Mouse (Mus musculus): ENCODE results near the gene Vangl1. TPM values are rescaled to one million over a fixed set of nuclear protein-coding genes. Genes with fewer than 3 reads are reported as not detected.
"Not testable (repeated sequence)": the region's sequence is repeated elsewhere in the genome, so short reads cannot be mapped to it uniquely, and the experiment has no call there.

Vangl1 gene
- polyA plus RNA-seq, 1 experiment from 2014 or later: 15.1 TPM

DNA sequence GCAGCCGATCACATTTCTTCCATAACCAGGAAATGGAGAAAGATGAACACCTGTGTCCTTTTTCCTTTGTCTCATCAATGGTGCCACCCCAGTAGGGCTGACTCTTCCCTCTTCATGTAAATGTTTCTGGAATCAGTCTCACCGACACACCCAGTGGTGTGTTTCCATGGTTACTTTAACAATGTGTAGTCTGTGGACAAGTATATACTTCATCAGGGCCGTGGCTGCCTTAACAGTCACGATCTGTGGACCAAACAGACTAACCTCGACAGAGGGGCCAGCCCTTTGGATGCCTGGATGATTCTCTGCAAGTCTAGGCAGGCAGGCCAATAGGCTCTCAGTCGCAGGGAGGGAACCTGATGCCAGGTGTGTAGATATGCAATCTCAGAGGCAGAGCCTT, 8.4 kb upstream of the Vangl1 start:
- Histone ChIP-seq H3K27me3 (replicated peaks) (no peaks in the 10 kb centered on the region), H3K36me3 (no peaks in the 10 kb centered on the region), H3K4me1 (replicated peaks) (no peaks in the 10 kb centered on the region), H3K4me3 (replicated peaks) (no peak overlapping the region), H3K9ac (no peak overlapping the region), H3K9me3 (no peaks in the 10 kb centered on the region), H3K27ac (no peak overlapping the region), H3K4me2 (replicated peaks) (no peak overlapping the region)
- 43% methylated on average over 6 of the region's 6 CpGs for whole genome bisulfite sequencing
- no peak for ATAC-seq

DNA sequence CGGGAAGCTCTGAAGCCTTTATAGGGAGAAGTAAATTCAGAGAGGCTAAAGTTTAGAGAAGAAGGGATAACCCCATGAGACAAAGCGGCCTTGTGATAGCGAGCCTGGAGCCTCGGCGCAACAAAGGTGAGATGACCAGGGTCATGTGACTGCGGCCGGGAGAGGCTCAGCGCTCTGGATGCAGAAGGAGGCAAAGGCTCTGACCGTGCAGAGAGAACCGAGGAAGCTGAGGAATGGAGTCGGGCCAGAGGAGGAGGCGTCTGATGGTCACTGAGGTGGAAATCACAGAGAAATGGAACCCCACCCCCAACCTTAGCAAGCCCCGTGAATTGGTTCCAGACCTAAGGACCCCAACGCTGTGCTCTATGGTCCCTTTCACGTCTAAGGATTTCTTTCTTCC, 7.8 kb upstream of the Vangl1 start:
- H3K36me3 ChIP-seq: no peaks in the 10 kb centered on the region
- no peak overlapping the region for H3K4me2 ChIP-seq (replicated peaks)
- H3K27ac ChIP-seq: no peak overlapping the region
- no peaks in the 10 kb centered on the region for H3K27me3 ChIP-seq (replicated peaks)
- no peak overlapping the region for H3K4me3 ChIP-seq (replicated peaks)
- no peak for ATAC-seq
- WGBS: 91% methylated on average over 15 of the region's 15 CpGs
- H3K9me3 ChIP-seq: no peaks in the 10 kb centered on the region
- no peaks in the 10 kb centered on the region for H3K4me1 ChIP-seq (replicated peaks)
- H3K9ac ChIP-seq: no peak overlapping the region

DNA sequence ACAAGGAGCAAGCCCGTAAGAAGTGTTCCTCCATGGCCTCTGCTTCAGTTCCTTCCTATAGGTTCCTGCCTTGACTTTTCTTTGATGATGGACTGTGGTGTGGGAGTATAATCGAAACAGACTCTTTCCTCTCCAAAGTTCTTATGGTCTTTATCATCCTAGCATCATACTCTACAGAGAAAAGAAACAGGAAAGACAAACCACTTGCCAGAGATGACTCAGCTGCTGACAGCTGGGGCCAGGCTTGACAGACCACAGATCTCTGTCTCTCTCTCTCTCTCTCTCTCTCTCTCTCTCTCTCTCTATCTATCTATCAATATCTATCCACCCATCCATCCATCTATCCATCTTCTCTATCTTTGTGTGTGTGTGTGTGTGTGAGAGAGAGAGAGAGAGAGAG, 6.8 kb upstream of the Vangl1 start:
- H3K9me3 ChIP-seq: no peaks in the 10 kb centered on the region
- no peak overlapping the region for H3K4me2 ChIP-seq (replicated peaks)
- no peak overlapping the region for H3K27ac ChIP-seq
- no peak overlapping the region for H3K4me3 ChIP-seq (replicated peaks)
- no peak overlapping the region for H3K9ac ChIP-seq
- H3K27me3 ChIP-seq (replicated peaks): no peaks in the 10 kb centered on the region
- ATAC-seq: no peak
- WGBS: 69% methylated on average over 2 of the region's 2 CpGs
- H3K4me1 ChIP-seq (replicated peaks): no peaks in the 10 kb centered on the region
- no peaks in the 10 kb centered on the region for H3K36me3 ChIP-seq

DNA sequence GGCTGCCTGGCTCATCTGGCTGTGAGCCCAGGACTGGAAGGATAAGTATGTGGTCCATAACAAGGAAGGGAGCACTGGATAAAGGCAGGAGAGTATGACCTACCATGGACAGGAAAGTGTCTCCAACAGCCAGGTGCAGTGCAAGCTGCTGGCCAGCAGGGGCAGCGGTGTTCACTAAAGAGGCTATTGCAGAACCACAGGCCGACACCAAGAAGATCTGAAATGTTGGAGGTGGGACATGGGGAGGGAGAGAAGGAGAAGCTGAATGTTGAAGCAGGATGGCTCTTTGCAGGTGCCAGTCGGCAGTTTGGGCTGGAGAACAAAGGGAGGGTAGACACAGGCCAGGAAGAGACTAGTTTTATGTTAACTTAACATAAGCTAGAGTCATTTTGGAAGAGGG, 6.3 kb upstream of the Vangl1 start:
- ATAC-seq: no peak

DNA sequence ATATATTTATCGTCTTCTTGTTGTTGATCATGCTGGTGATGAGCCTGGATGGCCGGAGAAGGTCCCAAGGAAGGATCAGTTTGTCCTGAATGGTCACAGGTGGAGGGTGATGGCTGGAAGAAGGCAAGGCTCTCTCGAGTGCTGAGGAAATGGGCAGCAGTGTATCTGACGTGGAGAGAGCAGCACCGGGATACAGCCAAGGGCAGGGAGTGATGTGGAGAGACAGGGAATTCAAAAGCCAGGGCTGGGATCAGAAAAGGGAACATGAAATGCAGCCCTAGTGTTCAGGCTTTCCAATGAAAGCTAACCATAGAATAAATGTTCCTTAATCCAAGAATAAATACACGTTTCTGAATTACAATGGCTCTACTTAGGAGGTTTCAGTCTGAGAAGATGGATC, 4.4 kb upstream of the Vangl1 start:
- Histone ChIP-seq H3K4me1 (replicated peaks) (0 out of 2 replicates have a peak, but pooled peaks cover 2% of the 10 kb centered on the region), H3K9ac (no peak overlapping the region), H3K27ac (no peak overlapping the region), H3K4me3 (replicated peaks) (no peak overlapping the region), H3K36me3 (no peaks in the 10 kb centered on the region), H3K9me3 (no peaks in the 10 kb centered on the region), H3K27me3 (replicated peaks) (no peaks in the 10 kb centered on the region), H3K4me2 (replicated peaks) (no peak overlapping the region)
- WGBS: 70% methylated on average over 6 of the region's 6 CpGs
- no peak for ATAC-seq

More for the DNA sequence above, 6.3 kb upstream of the Vangl1 start:
- Histone ChIP-seq H3K9me3 (no peaks in the 10 kb centered on the region), H3K4me2 (replicated peaks) (no peak overlapping the region), H3K9ac (no peak overlapping the region), H3K4me1 (replicated peaks) (no peaks in the 10 kb centered on the region), H3K4me3 (replicated peaks) (no peak overlapping the region), H3K27ac (no peak overlapping the region), H3K27me3 (replicated peaks) (no peaks in the 10 kb centered on the region), H3K36me3 (no peaks in the 10 kb centered on the region)
- 76% methylated on average over 3 of the region's 3 CpGs for WGBS

DNA sequence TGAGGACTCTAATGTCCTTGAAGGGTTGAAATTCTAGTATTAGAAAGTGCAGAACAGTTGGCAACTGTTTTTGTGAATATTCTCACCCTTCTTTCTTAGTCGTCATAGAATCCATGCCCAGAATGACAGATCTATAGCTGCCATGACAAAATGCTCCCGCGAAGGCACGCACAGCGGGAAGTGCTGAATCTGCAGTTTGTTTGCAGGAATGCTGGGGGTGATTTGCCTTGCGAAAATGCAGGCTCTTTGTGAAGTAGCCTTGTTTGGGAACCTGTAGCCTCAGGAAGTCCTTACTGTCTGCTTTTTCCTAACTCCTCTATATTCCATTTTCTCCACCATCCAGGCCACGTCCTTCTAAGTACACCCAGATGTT, 951 bp upstream of the Vangl1 start:
- no peak for ATAC-seq
- H3K27ac ChIP-seq: no peak overlapping the region
- H3K9me3 ChIP-seq: no peaks in the 10 kb centered on the region
- H3K4me1 ChIP-seq (replicated peaks): peaks cover 11% of the 10 kb centered on the region
- no peak overlapping the region for H3K9ac ChIP-seq
- peak overlapping the region; percentile 84 for H3K4me2 ChIP-seq (replicated peaks)
- no peaks in the 10 kb centered on the region for H3K36me3 ChIP-seq
- WGBS: 20% methylated on average over 7 of the region's 7 CpGs
- no peaks in the 10 kb centered on the region for H3K27me3 ChIP-seq (replicated peaks)
- no peak overlapping the region for H3K4me3 ChIP-seq (replicated peaks)

DNA sequence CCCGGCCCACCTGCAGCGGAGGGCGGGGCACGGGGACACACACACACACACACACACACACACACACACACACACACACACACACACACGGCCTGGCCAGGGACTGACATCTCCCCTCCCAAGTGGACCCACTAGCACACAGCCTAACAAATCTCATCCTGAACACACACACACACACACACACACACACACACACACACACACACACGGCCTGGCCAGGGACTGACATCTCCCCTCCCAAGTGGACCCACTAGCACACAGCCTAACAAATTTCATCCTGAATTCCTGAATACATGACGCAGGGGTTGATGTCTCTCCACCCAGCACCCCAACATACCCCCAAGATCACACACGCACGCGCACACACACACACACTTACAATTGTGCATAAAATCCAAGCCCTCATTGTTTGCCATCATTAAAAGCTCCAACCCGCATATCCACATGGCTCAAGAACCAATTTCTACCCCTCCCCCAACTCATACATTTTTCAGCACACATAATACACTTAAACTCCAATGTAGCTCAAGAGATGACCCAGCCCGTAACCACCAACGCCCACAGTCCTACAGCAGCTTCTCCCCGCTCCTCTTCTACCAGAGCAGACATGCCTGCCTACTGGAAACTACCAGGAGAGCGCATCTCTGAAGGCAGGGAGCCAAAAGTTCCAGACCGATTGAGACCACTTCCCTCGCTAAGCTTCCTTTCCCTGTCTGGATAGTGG, 403 bp upstream of the Vangl1 start:
- H3K9ac ChIP-seq: peak overlapping the region; percentile 90
- not testable (repeated sequence) for H3K27ac ChIP-seq
- ATAC-seq: peak; percentile 60

DNA sequence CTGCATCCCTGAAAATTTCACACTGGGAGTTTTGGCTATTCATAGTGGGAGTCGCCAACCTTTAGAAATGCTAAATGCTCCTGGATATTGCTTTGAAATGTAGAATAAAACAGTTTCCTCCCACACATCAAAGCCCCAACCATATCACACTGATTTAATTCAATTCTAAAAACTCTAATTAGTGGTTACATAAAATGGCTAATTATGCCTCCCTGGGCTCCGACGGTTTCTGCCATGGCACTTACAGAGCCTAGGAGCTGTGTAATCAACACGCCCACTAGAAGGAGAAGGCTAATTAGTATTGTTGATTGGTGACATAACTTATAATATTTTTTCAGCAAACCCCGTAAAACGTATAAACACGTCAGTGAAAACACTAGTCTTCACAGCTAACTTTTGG, 1.4 kb downstream of the Vangl1 start:
- WGBS: 19% methylated on average over 7 of the region's 7 CpGs
- Histone ChIP-seq H3K36me3 (no peaks in the 10 kb centered on the region), H3K27ac (no peak overlapping the region), H3K4me3 (replicated peaks) (peak overlapping the region; percentile 84), H3K4me2 (replicated peaks) (peak overlapping the region; percentile 84), H3K27me3 (replicated peaks) (no peaks in the 10 kb centered on the region), H3K9ac (peak overlapping the region; percentile 90; the same call in 1 of the 2 replicates), H3K9me3 (no peaks in the 10 kb centered on the region), H3K4me1 (replicated peaks) (peaks cover 32% of the 10 kb centered on the region)
- ATAC-seq: no peak

More for the DNA sequence above, 403 bp upstream of the Vangl1 start:
- not testable (repeated sequence) for H3K36me3 ChIP-seq; H3K9me3 ChIP-seq; H3K27me3 ChIP-seq (replicated peaks)
- H3K4me2 ChIP-seq (replicated peaks): peak overlapping the region; percentile 84
- H3K4me1 ChIP-seq (replicated peaks): peaks cover 16% of the 10 kb centered on the region
- 14% methylated on average over 13 of the region's 17 CpGs for WGBS
- peak overlapping the region; percentile 84 for H3K4me3 ChIP-seq (replicated peaks)

DNA sequence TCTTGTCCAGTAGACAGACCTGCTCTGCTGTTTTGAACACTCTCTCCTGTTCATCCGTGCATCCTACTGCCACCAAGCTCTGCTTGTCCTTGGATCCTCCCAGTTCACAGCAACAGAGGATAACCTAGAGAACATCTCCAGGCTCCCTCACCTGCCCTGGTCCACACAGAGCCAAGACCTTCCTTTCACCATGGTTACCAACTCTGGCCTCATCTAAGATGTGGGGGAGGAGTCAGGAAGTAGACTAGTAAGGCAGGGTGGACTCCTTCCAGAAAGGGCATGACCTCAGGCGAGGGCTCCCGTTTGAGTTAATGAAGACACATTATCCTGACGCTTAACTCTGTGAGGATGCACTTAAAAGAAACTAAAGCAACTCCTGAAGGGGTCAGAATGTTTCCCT, 4.5 kb downstream of the Vangl1 start:
- no peaks in the 10 kb centered on the region for H3K9me3 ChIP-seq
- H3K36me3 ChIP-seq: no peaks in the 10 kb centered on the region
- 44% methylated on average over 4 of the region's 4 CpGs for WGBS
- H3K4me3 ChIP-seq (replicated peaks): no peak overlapping the region
- peaks cover 62% of the 10 kb centered on the region for H3K4me1 ChIP-seq (replicated peaks)
- H3K9ac ChIP-seq: no peak overlapping the region
- no peak overlapping the region for H3K4me2 ChIP-seq (replicated peaks)
- ATAC-seq: no peak
- no peak overlapping the region for H3K27ac ChIP-seq
- H3K27me3 ChIP-seq (replicated peaks): no peaks in the 10 kb centered on the region

DNA sequence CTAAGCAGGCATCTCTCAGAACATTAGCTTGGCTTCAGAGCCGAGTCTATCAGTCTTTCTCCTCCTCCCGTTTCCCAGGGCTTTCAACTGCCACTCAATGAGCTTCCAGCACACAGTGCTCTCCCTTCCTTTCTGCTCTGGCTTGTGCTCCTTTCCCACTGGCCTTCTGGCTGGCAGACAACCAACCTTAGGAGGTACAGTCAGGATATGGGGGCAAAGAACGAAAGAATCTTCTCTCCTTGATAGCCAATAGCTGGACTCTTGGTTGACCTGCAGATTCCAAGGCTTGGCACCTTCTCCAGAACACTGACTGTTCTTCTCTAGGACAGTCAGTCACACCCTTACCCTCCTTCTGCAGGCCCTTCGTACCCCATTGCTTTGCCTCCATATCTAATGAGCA, 5.3 kb downstream of the Vangl1 start:
- ATAC-seq: no peak
- H3K4me1 ChIP-seq (replicated peaks): peaks cover 68% of the 10 kb centered on the region
- WGBS: 58% methylated on average over 4 of the region's 4 CpGs

DNA sequence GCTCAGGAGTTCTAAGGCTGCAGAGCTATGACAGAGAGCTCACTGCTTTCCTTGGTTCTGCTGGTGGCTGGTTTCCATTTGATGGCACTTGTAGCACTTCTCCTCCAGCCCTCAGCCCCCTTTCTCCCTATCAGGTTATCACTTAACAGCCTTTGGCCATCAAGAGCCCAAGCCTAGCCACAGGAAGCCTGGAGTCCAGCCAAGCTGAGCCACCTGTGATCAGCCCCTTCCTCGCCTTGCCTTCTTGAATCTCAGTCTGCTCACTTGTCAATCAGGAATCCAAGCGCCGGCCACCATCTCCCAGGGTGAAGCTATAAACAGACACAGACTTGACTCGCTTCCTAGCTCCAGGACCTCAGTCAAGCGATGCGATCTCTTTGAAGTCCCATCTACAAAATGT, 6.0 kb downstream of the Vangl1 start:
- H3K27me3 ChIP-seq (replicated peaks): no peaks in the 10 kb centered on the region
- peaks cover 74% of the 10 kb centered on the region for H3K4me1 ChIP-seq (replicated peaks)
- no peak overlapping the region for H3K4me3 ChIP-seq (replicated peaks)
- no peaks in the 10 kb centered on the region for H3K9me3 ChIP-seq
- no peaks in the 10 kb centered on the region for H3K36me3 ChIP-seq
- no peak overlapping the region; the same call in 1 of the 2 replicates for H3K27ac ChIP-seq
- H3K4me2 ChIP-seq (replicated peaks): no peak overlapping the region
- H3K9ac ChIP-seq: no peak overlapping the region
- no peak for ATAC-seq
- 70% methylated on average over 6 of the region's 6 CpGs for WGBS

More for the DNA sequence above, 5.3 kb downstream of the Vangl1 start:
- H3K4me2 ChIP-seq (replicated peaks): no peak overlapping the region
- no peak overlapping the region for H3K4me3 ChIP-seq (replicated peaks)
- no peaks in the 10 kb centered on the region for H3K27me3 ChIP-seq (replicated peaks)
- H3K9me3 ChIP-seq: no peaks in the 10 kb centered on the region
- no peak overlapping the region for H3K9ac ChIP-seq
- no peaks in the 10 kb centered on the region for H3K36me3 ChIP-seq
- no peak overlapping the region for H3K27ac ChIP-seq

DNA sequence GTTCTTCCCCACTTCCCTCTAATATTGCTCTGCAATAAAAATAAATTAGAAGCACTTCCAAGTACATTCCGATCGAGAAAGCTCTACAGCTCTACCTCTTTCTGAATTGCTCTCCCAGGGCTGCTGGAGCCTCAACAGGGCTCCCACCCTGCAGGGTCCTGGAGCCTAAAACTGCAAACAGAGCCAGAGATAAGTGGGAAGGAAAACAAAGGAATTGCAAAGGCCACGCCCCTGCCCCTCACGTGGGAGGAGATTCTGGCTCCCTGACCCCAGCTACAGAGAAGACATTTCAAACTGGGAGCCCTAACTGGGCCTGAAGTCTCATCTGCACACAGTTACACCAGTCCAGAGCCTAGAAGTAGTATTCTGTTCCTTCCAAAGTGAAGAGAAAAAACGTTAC, 6.7 kb downstream of the Vangl1 start:
- peaks cover 76% of the 10 kb centered on the region for H3K4me1 ChIP-seq (replicated peaks)
- no peaks in the 10 kb centered on the region for H3K27me3 ChIP-seq (replicated peaks)
- peak; percentile 27 for ATAC-seq
- H3K4me3 ChIP-seq (replicated peaks): no peak overlapping the region
- no peak overlapping the region for H3K9ac ChIP-seq
- 19% methylated on average over 5 of the region's 5 CpGs for WGBS
- H3K27ac ChIP-seq: peak overlapping the region; percentile 20; the same call in 1 of the 2 replicates
- H3K4me2 ChIP-seq (replicated peaks): peak overlapping the region; percentile 34
- no peaks in the 10 kb centered on the region for H3K9me3 ChIP-seq
- H3K36me3 ChIP-seq: no peaks in the 10 kb centered on the region

DNA sequence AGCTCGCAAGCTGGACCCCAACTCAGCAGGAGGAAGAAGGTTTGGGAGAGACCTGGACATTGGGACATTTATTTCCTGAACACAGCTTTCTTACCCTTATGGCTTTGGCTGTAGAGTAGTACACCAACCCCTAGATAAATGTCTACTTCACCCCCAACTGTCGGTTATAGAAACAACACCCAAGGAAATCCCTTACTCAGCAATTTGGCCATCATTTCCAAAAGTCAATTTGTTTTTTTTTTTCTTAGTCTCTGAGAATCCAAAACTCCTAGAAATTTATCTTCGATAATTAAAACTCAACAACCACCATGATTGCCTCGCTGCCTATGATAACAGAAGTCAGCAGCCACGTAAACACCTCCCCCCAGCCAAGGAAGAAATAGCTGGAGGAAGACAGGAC, 7.3 kb downstream of the Vangl1 start:
- ATAC-seq: no peak
- H3K9me3 ChIP-seq: no peaks in the 10 kb centered on the region
- no peaks in the 10 kb centered on the region for H3K36me3 ChIP-seq
- no peak overlapping the region for H3K4me3 ChIP-seq (replicated peaks)
- no peak overlapping the region for H3K9ac ChIP-seq
- H3K27me3 ChIP-seq (replicated peaks): no peaks in the 10 kb centered on the region
- H3K4me1 ChIP-seq (replicated peaks): peaks cover 81% of the 10 kb centered on the region
- H3K4me2 ChIP-seq (replicated peaks): peak overlapping the region; percentile 34; the same call in 1 of the 2 replicates
- H3K27ac ChIP-seq: peak overlapping the region; percentile 20; the same call in 1 of the 2 replicates
- WGBS: 67% methylated on average over 5 of the region's 5 CpGs
